Comparison of ENCODE assay signal across 17 mouse cellular contexts in genomic region chr13:3804186-3804585, GRCm38 (mm10). TPM values are rescaled to one million over a fixed set of nuclear protein-coding genes. Genes with fewer than 3 reads are reported as not detected.
A peak's percentile ranks its signal among the peaks of the same experiment; 100 is the strongest.
DNase-seq lines count a peak whose midpoint lies in the region; ATAC-seq and TF ChIP-seq lines count a peak whose summit lies in the region.
"Had no signal": no experiment of that assay in that cellular context is flagged by ENCODE, and none has a peak within 500 bp of the region (broad histone marks: within the 10 kb centered on the region; RNA-seq: fewer than 3 reads in every experiment).

TSS of gene Calml3 (minus strand) at chr13:3804316.

- 70% methylated on average over 13 of the region's 13 CpGs for WGBS in embryonic facial prominence, embryonic 13.5 days
- 86% methylated on average over 13 of the region's 13 CpGs for WGBS in embryonic facial prominence, embryonic 10.5 days
- WGBS in embryonic facial prominence, embryonic 14.5 days = 73% methylated on average over 13 of the region's 13 CpGs
- 57% methylated on average over 13 of the region's 13 CpGs for WGBS in kidney, embryonic 14.5 days
- 88% methylated on average over 13 of the region's 13 CpGs for WGBS in hindbrain, postnatal 0 days
- 91% methylated on average over 13 of the region's 13 CpGs for WGBS in forebrain, embryonic 15.5 days

- H3K9me3 ChIP-seq in embryonic facial prominence, embryonic 13.5 days = no peaks in the 10 kb centered on the region
- H3K9me3 ChIP-seq in embryonic facial prominence, embryonic 10.5 days = no peaks in the 10 kb centered on the region
- no peaks in the 10 kb centered on the region for H3K9me3 ChIP-seq in embryonic facial prominence, embryonic 14.5 days (ENCODE audit: control insufficient read depth, low read length)
- no peaks in the 10 kb centered on the region for H3K9me3 ChIP-seq in kidney, embryonic 14.5 days (ENCODE audit: control insufficient read depth, low read length)
- no peaks in the 10 kb centered on the region for H3K9me3 ChIP-seq in hindbrain, postnatal 0 days (ENCODE audit: low read length)
- no peaks in the 10 kb centered on the region for H3K9me3 ChIP-seq in forebrain, embryonic 15.5 days
- H3K9me3 ChIP-seq: forebrain, embryonic 10.5 days; hindbrain, embryonic 15.5 days had no signal

- H3K4me2 ChIP-seq in embryonic facial prominence, embryonic 13.5 days = no peak within 1 kb of the TSS
- H3K4me2 ChIP-seq in embryonic facial prominence, embryonic 14.5 days (ENCODE audit: low read depth, low read length) = no peak within 1 kb of the TSS; the same call in 1 of the 2 replicates
- no peak within 1 kb of the TSS for H3K4me2 ChIP-seq in kidney, embryonic 14.5 days (replicated peaks; ENCODE audit: low read depth, low read length)
- no peak within 1 kb of the TSS for H3K4me2 ChIP-seq in hindbrain, postnatal 0 days (ENCODE audit: low read depth, low read length)
- H3K4me2 ChIP-seq in forebrain, embryonic 15.5 days (replicated peaks) = no peak within 1 kb of the TSS
- H3K4me2 ChIP-seq: hindbrain, embryonic 15.5 days had no signal

- 0 out of 2 replicates have a peak within 1 kb of the TSS, but pooled peaks have one; percentile 7 for H3K27ac ChIP-seq in embryonic facial prominence, embryonic 13.5 days
- no peak within 1 kb of the TSS; the same call in 1 of the 2 replicates for H3K27ac ChIP-seq in embryonic facial prominence, embryonic 10.5 days (replicated peaks)
- no peak within 1 kb of the TSS for H3K27ac ChIP-seq in embryonic facial prominence, embryonic 14.5 days (replicated peaks; ENCODE audit: low read depth, low read length)
- no peak within 1 kb of the TSS for H3K27ac ChIP-seq in kidney, embryonic 14.5 days (ENCODE audit: low read depth, low read length)
- H3K27ac ChIP-seq in hindbrain, postnatal 0 days = no peak within 1 kb of the TSS
- no peak within 1 kb of the TSS for H3K27ac ChIP-seq in forebrain, embryonic 15.5 days (replicated peaks)
- H3K27ac ChIP-seq: forebrain, embryonic 10.5 days; hindbrain, embryonic 15.5 days; liver, embryonic 14.5 days had no signal

- H3K4me3 ChIP-seq in embryonic facial prominence, embryonic 13.5 days = no peak within 1 kb of the TSS
- no peak within 1 kb of the TSS for H3K4me3 ChIP-seq in embryonic facial prominence, embryonic 10.5 days
- no peak within 1 kb of the TSS for H3K4me3 ChIP-seq in embryonic facial prominence, embryonic 14.5 days (ENCODE audit: low read depth, low read length)
- H3K4me3 ChIP-seq in kidney, embryonic 14.5 days (ENCODE audit: low read length) = no peak within 1 kb of the TSS
- no peak within 1 kb of the TSS for H3K4me3 ChIP-seq in hindbrain, postnatal 0 days (ENCODE audit: low read length)
- no peak within 1 kb of the TSS for H3K4me3 ChIP-seq in forebrain, embryonic 15.5 days
- H3K4me3 ChIP-seq: forebrain, embryonic 10.5 days; hindbrain, embryonic 15.5 days had no signal

- H3K4me1 ChIP-seq in embryonic facial prominence, embryonic 13.5 days = peaks cover 12% of the 10 kb centered on the region; the same call in 1 of the 2 replicates
- H3K4me1 ChIP-seq in embryonic facial prominence, embryonic 10.5 days = peaks cover 10% of the 10 kb centered on the region; the same call in 1 of the 2 replicates
- H3K4me1 ChIP-seq in embryonic facial prominence, embryonic 14.5 days (ENCODE audit: control insufficient read depth, insufficient read depth, low read length) = 0 out of 2 replicates have a peak, but pooled peaks cover 12% of the 10 kb centered on the region
- H3K4me1 ChIP-seq in kidney, embryonic 14.5 days (ENCODE audit: control insufficient read depth, insufficient read depth, low read length) = no peaks in the 10 kb centered on the region; the same call in 1 of the 2 replicates
- no peaks in the 10 kb centered on the region for H3K4me1 ChIP-seq in hindbrain, postnatal 0 days (ENCODE audit: insufficient read depth, low read length)
- H3K4me1 ChIP-seq in forebrain, embryonic 15.5 days = no peaks in the 10 kb centered on the region
- H3K4me1 ChIP-seq: forebrain, embryonic 10.5 days; hindbrain, embryonic 15.5 days had no signal

- H3K9ac ChIP-seq in embryonic facial prominence, embryonic 13.5 days = no peak within 1 kb of the TSS
- no peak within 1 kb of the TSS for H3K9ac ChIP-seq in embryonic facial prominence, embryonic 14.5 days (ENCODE audit: low read depth, low read length)
- H3K9ac ChIP-seq in kidney, embryonic 14.5 days (ENCODE audit: low read depth, low read length) = no peak within 1 kb of the TSS
- H3K9ac ChIP-seq in hindbrain, postnatal 0 days (replicated peaks; ENCODE audit: low read length) = no peak within 1 kb of the TSS
- no peak within 1 kb of the TSS for H3K9ac ChIP-seq in forebrain, embryonic 15.5 days (replicated peaks)
- H3K9ac ChIP-seq: hindbrain, embryonic 15.5 days; liver, embryonic 14.5 days had no signal

- no peak for ATAC-seq in embryonic facial prominence, embryonic 13.5 days (ENCODE audit: insufficient number of reproducible peaks, insufficient read depth, low FRiP score, low TSS enrichment, low read depth)
- 0 out of 2 replicates have a peak, but pooled peaks have one; percentile 6 for ATAC-seq in embryonic facial prominence, embryonic 14.5 days (ENCODE audit: low read depth)
- peak; percentile 65 for ATAC-seq in kidney, embryonic 14.5 days (ENCODE audit: low FRiP score, low TSS enrichment)
- ATAC-seq in neutrophil, adult 5-6 weeks (ENCODE audit: extremely low read depth, insufficient number of reproducible peaks, low FRiP score, poor library complexity, severe bottlenecking) = no peak
- no peak for ATAC-seq in hindbrain, postnatal 0 days
- ATAC-seq in forebrain, embryonic 15.5 days (replicated peaks) = no peak

- DNase-seq in embryonic facial prominence, embryonic 10.5 days (ENCODE audit: low spot score) = no peak
- DNase-seq in embryonic facial prominence, embryonic 14.5 days (ENCODE audit: low spot score) = peak; percentile 35
- no peak for DNase-seq in spleen, postnatal 36 days (ENCODE audit: low spot score in 2 of 2)
- no peak for DNase-seq in hindbrain, postnatal 0 days (ENCODE audit: low spot score)
- DNase-seq: adrenal gland, postnatal 25 days; gastrocnemius, postnatal 14 days; heart, postnatal 10 days; thymus, adult 2 months had no signal

- H3K36me3 ChIP-seq in embryonic facial prominence, embryonic 13.5 days = no peaks in the 10 kb centered on the region
- H3K36me3 ChIP-seq in embryonic facial prominence, embryonic 10.5 days (replicated peaks) = no peaks in the 10 kb centered on the region
- H3K36me3 ChIP-seq in embryonic facial prominence, embryonic 14.5 days (ENCODE audit: control insufficient read depth, insufficient read depth, low read length) = no peaks in the 10 kb centered on the region
- H3K36me3 ChIP-seq in kidney, embryonic 14.5 days (ENCODE audit: control insufficient read depth, insufficient read depth, low read length) = no peaks in the 10 kb centered on the region
- no peaks in the 10 kb centered on the region for H3K36me3 ChIP-seq in hindbrain, postnatal 0 days (ENCODE audit: insufficient read depth, low read length)
- H3K36me3 ChIP-seq in forebrain, embryonic 15.5 days = no peaks in the 10 kb centered on the region
- H3K36me3 ChIP-seq: forebrain, embryonic 10.5 days; hindbrain, embryonic 15.5 days had no signal

- no peak for TF ChIP-seq CTCF in hindbrain, postnatal 0 days (IDR thresholded peaks at IDR 0.05; ENCODE audit: low read depth)

- no peaks in the 10 kb centered on the region for H3K27me3 ChIP-seq in embryonic facial prominence, embryonic 13.5 days
- H3K27me3 ChIP-seq in embryonic facial prominence, embryonic 10.5 days (replicated peaks; ENCODE audit: low read depth, poor library complexity, severe bottlenecking) = no peaks in the 10 kb centered on the region
- H3K27me3 ChIP-seq in embryonic facial prominence, embryonic 14.5 days (replicated peaks; ENCODE audit: control insufficient read depth, insufficient read depth, low read length) = no peaks in the 10 kb centered on the region
- no peaks in the 10 kb centered on the region for H3K27me3 ChIP-seq in kidney, embryonic 14.5 days (ENCODE audit: control insufficient read depth, insufficient read depth, low read length)
- no peaks in the 10 kb centered on the region for H3K27me3 ChIP-seq in hindbrain, postnatal 0 days (ENCODE audit: insufficient read depth, low read length)
- no peaks in the 10 kb centered on the region for H3K27me3 ChIP-seq in forebrain, embryonic 15.5 days
- H3K27me3 ChIP-seq: hindbrain, embryonic 15.5 days had no signal

RNA-seq across cellular contexts. Expression of gene Calml3, which starts in this region (rescaled TPM):
- 2.6 and 3.3 TPM in 2 replicates for polyA plus RNA-seq in embryonic facial prominence, embryonic 13.5 days (2015; fragmentation: Nextera tagmentation; extraction: Ambion mirVana)
- not detected in 2 replicates for polyA plus RNA-seq in embryonic facial prominence, embryonic 10.5 days (2016; fragmentation: Nextera tagmentation; extraction: Ambion mirVana)
- 7.1 and 10.7 TPM in 2 replicates for polyA plus RNA-seq in embryonic facial prominence, embryonic 14.5 days (2014; fragmentation: Nextera tagmentation; extraction: Ambion mirVana)
- 0.84 and 1.3 TPM in 2 replicates for polyA plus RNA-seq in kidney, embryonic 14.5 days (2014; fragmentation: Nextera tagmentation; extraction: Ambion mirVana)
- 14.0 and 15.9 TPM in 2 replicates for total RNA-seq in neutrophil, adult 5-6 weeks (2017)
- total RNA-seq in hindbrain, postnatal 0 days (2014; rRNA removed) = not detected in 2 replicates
- polyA plus RNA-seq in hindbrain, postnatal 0 days (2015; fragmentation: Nextera tagmentation; extraction: Ambion mirVana) = not detected in 2 replicates
- polyA plus RNA-seq in forebrain, embryonic 15.5 days (2015; fragmentation: Nextera tagmentation; extraction: Ambion mirVana) = not detected in 2 replicates
- total RNA-seq: adrenal gland, postnatal 25 days; common myeloid progenitor, adult 5-6 weeks; gastrocnemius, postnatal 14 days; heart, postnatal 10 days; left cerebral cortex, postnatal 36 days had no signal
- polyA plus RNA-seq: forebrain, embryonic 10.5 days; liver, embryonic 14.5 days had no signal

Comparison
In these comparisons a context has a peak if more than half of its experiments do, and no peak if none do; other contexts are left out.
1. RNA of gene Calml3 (total RNA-seq): 14.0 to 15.9 TPM in neutrophil, adult 5-6 weeks; not detected in hindbrain, postnatal 0 days; every median in the first group is over 10 times any median in the second.
2. ATAC-seq: peak in embryonic facial prominence, embryonic 14.5 days (single experiment) and kidney, embryonic 14.5 days (single experiment); none in embryonic facial prominence, embryonic 13.5 days (single experiment), neutrophil, adult 5-6 weeks (single experiment), hindbrain, postnatal 0 days (single experiment) and forebrain, embryonic 15.5 days (single experiment).